Mouse (Mus musculus) neutrophil, adult 5-6 weeks (primary cell): Measurements from ENCODE around the gene Sgsm2. TPM values are rescaled to one million over a fixed set of nuclear protein-coding genes. Genes with fewer than 3 reads are reported as not detected.

Experiments used
- ATAC-seq: fragments of 151-379, 151-347 bp; 2 replicates; pipeline ENCODE4 v1.8.0; 2017; ENCODE audit warnings: mild to moderate bottlenecking, moderate TSS enrichment; ENCODE audit not compliant: insufficient number of reproducible peaks, poor library complexity, low FRiP score, severe bottlenecking; ENCODE audit errors: extremely low read depth
- total RNA-seq: library from RNA; stranded (forward); fragments of 200-1000 nt; gene quantifications from 2 replicates; pipeline ENCODE4 v1.2.3, GENCODE M21; 2017

Sgsm2 gene
- total RNA-seq, 1 experiment from 2014 or later, result 2.9 TPM

DNA sequence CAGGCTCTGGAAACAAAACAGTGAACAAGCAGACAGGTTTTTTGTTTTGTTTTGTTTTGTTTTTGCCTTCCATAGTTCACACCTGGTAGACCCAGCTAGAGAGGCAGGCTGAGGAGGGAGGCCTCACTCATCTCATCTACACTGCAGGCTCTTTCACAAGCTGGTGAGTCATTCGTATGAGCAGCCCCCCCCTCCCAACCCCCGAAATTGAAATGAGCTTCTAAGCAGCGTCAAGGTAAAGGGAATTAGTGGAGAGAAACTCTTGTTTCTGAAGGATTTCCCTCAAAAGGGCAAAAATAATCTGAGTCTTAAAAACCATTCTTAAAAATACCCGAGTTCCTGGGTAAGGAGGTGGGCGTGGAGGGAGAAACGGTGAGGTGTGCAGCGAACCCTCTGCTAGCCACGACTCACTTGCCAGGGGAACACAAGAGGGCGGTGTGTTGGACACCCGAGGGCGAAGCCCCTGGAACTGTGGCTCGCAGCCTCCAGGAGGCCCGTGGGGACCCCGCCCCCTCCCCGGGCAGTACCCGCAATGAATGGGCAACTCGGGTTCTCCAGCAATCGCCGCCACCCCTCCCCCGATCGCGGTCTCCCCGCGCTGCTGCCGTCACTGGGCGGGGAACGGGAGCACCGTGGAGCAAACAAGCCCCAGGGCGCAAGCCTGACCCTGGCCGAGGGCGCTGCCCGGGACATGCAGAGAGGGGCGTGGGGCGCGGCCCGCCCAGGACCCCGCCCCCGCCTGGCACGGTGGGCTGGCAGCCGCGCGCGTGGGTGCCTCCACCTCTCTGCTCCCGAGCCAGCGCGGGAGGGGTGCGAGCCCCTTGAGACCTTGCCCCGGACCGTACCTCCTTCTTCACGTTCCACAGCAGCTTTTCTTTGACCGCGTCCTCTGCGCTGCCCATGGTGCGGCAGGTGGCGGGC lies 620 bp downstream of the Sgsm2 start:
- no peak for ATAC-seq

DNA sequence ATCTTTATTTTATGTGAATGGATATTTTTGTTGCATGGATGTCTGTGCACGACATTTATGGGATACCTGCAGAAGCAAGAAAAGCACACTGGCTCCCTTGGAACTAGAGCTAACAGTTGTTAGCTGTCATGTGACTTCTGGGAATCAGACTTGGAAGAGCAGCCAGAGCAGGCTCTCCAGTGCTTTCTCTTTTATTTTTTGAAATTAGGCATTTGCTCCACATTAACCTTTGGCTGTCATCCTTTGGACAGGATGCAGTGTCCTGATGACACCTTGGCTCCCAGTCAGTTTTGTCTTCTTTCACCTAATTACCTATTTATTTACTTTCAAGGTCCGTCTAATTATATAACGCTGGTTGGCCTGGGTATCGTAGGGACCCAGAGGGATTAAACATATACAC lies 2.2 kb downstream of the Sgsm2 start:
- ATAC-seq, result no peak

- ATAC-seq, result no peak
Measured at GRCm38 (mm10) chr11:74883098-74883497, 13.8 kb downstream of the Sgsm2 start.

GRCm38 (mm10) chr11:74881979-74882378 lies 14.9 kb downstream of the Sgsm2 start:
- ATAC-seq, result no peak

DNA sequence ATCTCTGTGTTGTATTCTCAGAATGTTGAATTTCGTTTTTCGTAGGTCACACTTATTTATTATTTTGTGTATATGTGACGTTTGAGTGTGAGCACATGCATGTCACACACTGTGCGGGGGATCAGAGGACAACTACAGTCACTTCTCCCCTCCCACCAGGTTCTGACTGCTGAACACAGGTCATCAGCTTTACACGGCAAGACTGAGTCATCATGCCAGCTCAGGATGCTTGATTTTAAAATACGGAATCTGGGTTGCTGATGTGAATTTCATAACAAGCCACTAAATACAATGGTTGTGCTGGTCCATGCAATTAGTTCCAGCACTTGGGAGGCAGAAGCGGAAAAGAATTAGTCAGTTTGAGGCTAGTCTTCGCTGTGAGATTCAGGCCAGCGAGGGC lies 15.9 kb downstream of the Sgsm2 start:
- no peak for ATAC-seq

- no peak for ATAC-seq
Measured at GRCm38 (mm10) chr11:74876801-74877200, 20.1 kb downstream of the Sgsm2 start.

GRCm38 (mm10) chr11:74874630-74875029 lies 22.2 kb downstream of the Sgsm2 start:
- ATAC-seq, result no peak

- ATAC-seq, result no peak
Measured at GRCm38 (mm10) chr11:74870991-74871622, 25.8 kb downstream of the Sgsm2 start.

DNA sequence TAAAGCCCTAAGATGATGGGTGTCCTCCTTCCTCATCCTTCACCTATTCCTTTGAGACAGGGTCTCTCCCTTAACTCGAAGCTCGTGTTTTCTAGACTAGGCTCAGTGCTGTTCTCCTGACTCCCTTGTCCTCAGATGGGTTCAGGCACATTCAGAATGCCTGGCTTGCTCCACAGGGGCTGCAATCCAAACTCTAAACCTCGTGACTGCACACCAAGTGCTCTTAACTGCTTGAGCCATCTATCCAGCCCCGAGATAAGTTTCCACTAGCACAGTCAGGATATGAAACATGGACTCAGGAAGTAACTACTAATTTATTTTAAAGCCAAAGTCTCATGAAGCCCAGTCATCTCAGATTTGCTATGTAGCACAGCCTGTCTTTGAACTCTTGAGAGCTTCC lies 26.3 kb downstream of the Sgsm2 start:
- no peak for ATAC-seq

DNA sequence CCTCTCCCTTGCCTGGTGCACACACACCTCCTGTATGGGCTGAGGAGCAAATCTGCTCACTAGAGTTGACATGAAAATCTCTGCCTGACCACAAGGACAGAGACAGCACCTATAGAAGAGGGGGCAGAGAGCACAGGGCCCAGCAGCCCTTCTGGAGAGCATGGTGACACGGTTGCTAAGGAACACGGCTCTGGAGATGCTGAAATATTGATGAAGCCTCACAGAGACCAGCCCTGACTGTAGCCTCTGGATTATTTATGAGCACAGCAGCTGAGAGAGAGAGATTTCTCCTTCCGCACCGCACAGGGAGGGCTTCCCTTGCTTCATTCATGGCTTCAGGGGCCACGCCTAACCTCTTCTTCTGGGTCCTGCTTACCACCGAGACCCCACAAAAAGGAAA lies 27.3 kb downstream of the Sgsm2 start:
- ATAC-seq, result no peak

- no peak for ATAC-seq
Measured at GRCm38 (mm10) chr11:74868046-74868760, 28.7 kb downstream of the Sgsm2 start.

DNA sequence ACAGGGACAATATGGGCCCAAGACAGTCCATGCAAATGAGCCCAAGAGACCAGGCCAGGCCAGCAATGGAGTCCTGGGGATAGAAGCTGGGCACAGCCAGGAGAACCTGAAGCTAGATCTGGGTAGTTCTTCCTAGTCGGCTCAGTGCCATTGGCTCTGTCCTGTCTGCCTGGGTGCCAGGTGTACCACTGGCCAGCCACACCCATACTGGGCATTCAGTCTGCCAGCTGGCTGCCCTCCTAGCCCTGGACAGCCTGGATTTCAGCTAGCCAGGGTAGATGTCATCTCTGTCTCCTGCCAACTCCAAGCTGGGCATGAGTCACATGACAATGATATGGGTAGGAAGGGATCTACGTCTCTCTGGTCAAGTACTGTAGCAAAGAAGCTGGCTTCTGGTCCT lies 29.7 kb downstream of the Sgsm2 start:
- ATAC-seq, result no peak

DNA sequence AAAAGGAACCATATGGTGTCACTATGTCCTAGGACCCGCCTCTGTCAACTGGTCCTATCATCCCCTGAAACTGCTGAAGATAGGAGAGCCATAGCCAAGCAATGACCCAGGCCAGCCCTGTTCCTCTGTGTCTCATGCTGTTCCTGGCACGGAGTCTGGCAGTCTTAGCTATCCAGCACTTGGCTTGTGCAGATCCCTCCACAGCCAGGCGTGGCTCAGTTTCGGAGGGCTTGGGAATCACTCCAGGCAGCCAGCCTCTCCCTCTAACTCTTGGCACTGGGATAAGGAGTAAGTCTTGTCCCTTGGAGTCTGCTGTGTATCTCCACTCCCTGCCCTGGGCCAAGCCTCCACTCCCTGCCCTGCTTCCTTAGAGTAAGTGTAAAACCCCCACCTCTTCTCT lies 30.2 kb downstream of the Sgsm2 start:
- no peak for ATAC-seq

GRCm38 (mm10) chr11:74865252-74865651 lies 31.6 kb downstream of the Sgsm2 start:
- ATAC-seq, result no peak

DNA sequence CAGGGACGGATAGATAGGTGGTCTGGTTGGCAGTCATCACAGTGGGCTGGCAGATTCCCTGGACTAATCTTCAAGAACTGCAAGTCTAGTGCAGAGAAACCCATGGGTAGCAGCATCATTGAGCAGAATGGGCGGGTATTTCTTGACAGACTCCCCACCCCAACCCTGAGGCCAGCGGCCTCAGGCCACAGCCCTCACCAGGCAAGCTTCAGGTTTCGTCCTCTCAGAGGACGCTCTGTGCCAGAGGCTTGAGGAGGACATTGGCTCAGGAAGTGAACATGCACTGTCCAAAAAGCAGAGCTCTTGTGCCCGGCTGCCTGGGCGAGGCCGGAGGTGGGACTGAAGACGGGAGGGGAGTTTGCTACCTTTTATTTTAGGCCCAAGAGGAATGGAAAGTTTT lies 32.4 kb downstream of the Sgsm2 start:
- no peak for ATAC-seq

- no peak for ATAC-seq
Measured at GRCm38 (mm10) chr11:74863471-74863870, 33.4 kb downstream of the Sgsm2 start.

DNA sequence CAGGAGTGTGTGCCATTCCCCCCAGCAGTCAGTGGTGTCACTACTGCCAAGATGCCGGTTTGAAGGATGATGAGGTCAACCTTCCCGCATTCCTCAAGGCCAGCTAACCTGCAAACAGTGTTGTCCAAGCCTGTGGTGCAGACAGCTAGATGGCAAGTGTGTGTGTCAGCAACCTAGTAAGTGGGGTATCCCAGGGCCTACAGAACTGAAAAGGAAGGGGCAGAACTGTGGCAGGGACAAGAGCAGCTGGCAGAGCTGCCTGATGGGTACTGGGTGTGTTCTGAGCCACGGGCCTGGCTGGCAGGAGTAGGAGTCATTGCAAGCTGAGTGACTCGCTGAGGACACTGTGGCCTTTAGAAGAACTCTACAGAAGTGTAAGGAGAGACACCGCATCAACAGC lies 34.7 kb downstream of the Sgsm2 start:
- ATAC-seq, result no peak

DNA sequence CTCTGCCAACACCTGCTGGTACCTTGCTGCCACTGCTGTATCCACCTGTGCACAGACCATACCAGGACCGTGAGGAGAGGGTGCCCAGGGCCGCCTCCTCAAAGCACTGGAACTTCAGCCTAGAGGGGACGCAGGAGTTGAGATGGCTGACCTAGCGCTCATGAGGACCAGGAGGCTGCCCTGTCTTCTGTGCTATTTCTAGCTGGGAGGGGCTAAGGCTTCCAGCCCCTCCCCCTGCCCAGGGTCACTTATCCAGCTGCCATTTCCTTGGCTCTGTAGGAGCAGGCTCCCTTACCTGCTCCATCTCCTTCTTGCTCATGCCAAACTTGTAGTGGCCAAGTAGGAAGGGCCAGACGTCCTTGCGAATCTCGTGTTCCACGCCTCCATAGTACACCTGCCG lies 39.1 kb downstream of the Sgsm2 start:
- no peak for ATAC-seq

- ATAC-seq, result no peak
Measured at GRCm38 (mm10) chr11:74850998-74851661, 45.7 kb downstream of the Sgsm2 start.
